Mouse (Mus musculus) limb, embryonic 10.5 days (tissue): Measurements from ENCODE around the gene Mefv. TPM values are rescaled to one million over a fixed set of nuclear protein-coding genes. Genes with fewer than 3 reads are reported as not detected.

Experiments
- DNase-seq: peaks from one replicate; pipeline ENCODE4 v3.0.0-alpha.2; 2017; ENCODE audit warnings: low spot score
- H3K27ac ChIP-seq: fragments of 300-500 bp; sonication (generic); 2 replicates; pipeline ENCODE4 v1.5.1; 2016; ENCODE audit warnings: mild to moderate bottlenecking
- H3K27me3 ChIP-seq: fragments of 300-500 bp; sonication (generic); 2 replicates; pipeline ENCODE4 v1.6.1; 2016; ENCODE audit warnings: low read depth, mild to moderate bottlenecking; ENCODE audit not compliant: poor library complexity, severe bottlenecking
- H3K36me3 ChIP-seq: fragments of 300-500 bp; sonication (generic); 2 replicates; pipeline ENCODE4 v1.6.1; 2016; ENCODE audit warnings: mild to moderate bottlenecking, moderate library complexity
- H3K4me1 ChIP-seq: fragments of 300-500 bp; sonication (generic); 2 replicates; pipeline ENCODE4 v1.6.1; 2016
- H3K4me3 ChIP-seq: fragments of 300-500 bp; sonication (generic); 2 replicates; pipeline ENCODE4 v1.5.1; 2016; ENCODE audit warnings: mild to moderate bottlenecking, moderate library complexity
- H3K9me3 ChIP-seq: fragments of 300-500 bp; sonication (generic); replicated peaks from 2 replicates; pipeline ENCODE4 v1.6.1; 2016; ENCODE audit warnings: mild to moderate bottlenecking
- WGBS: fragments of 180-500 bp; shearing (Covaris S2); methylation state at CpG from one replicate; pipeline ENCODE4 v1.1.7; 2016; 5-methylcytosine and 5-hydroxymethylcytosine counted together
- polyA plus RNA-seq: library from polyadenylated mRNA; unstranded; fragments of >200 nt; fragmentation: Nextera tagmentation; extraction: Ambion mirVana; gene quantifications from 2 replicates; pipeline ENCODE4 v1.2.1, GENCODE M21; 2016

Gene Mefv
- polyA plus RNA-seq: not detected in 2 replicates

DNA sequence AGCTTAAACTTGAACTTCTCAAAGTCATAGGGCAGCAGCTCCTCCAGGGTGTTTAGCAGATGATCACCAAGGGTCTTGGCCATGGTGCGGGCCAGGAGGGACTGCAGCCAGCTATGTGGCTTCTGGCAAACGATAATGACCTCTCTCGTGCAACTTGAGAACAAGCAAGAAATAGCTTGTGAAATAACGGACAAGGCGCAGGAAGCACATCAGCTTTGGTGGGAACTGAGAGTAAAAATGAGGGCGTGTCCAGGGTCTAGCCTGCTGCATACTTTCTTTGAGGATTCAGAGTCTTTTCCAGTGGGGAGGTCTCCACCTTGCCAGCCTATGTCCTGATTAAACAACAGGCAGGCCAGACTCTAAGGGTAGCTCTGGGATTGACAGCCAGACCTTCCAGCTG is at the start of gene Mefv:
Gene Mefv, minus strand, starts transcription at position 118 of the 400 bp plus-strand sequence.
- Histone ChIP-seq H3K27me3 (no peaks in the 10 kb centered on the region), H3K4me3 (no peak within 1 kb of the TSS), H3K36me3 (no peaks in the 10 kb centered on the region), H3K4me1 (no peaks in the 10 kb centered on the region), H3K27ac (no peak within 1 kb of the TSS), H3K9me3 (0 out of 2 replicates have a peak, but pooled peaks cover 3% of the 10 kb centered on the region)
- no peak for DNase-seq
- 89% methylated on average over 6 of the region's 6 CpGs for WGBS

DNA sequence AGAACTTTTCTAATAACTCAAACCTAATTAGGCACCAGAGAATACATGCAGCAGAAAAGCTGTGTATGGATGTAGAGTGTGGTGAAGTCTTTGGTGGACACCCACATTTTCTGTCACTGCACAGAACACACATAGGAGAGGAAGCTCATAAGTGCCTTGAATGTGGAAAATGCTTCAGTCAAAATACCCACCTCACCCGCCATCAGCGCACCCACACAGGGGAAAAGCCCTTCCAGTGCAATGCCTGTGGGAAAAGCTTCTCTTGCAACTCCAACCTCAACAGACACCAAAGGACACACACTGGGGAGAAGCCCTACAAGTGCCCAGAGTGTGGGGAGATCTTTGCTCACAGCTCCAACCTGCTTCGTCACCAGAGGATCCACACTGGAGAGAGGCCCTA is 31.1 kb upstream of the Mefv start:
- Histone ChIP-seq H3K4me1 (peaks cover 15% of the 10 kb centered on the region), H3K4me3 (no peak overlapping the region), H3K27ac (no peak overlapping the region), H3K36me3 (peaks cover 73% of the 10 kb centered on the region), H3K9me3 (peaks cover 7% of the 10 kb centered on the region), H3K27me3 (no peaks in the 10 kb centered on the region)
- no peak for DNase-seq
- WGBS: 94% methylated on average over 3 of the region's 3 CpGs

- DNase-seq: no peak
These were observed 27.8 kb upstream of the Mefv start for GRCm38 (mm10) chr16:3745656-3746055.

GRCm38 (mm10) chr16:3744186-3744700 is 26.3 kb upstream of the Mefv start:
- Histone ChIP-seq H3K27me3 (no peaks in the 10 kb centered on the region), H3K9me3 (peaks cover 4% of the 10 kb centered on the region), H3K4me1 (peaks cover 19% of the 10 kb centered on the region), H3K4me3 (peak overlapping the region; percentile 83), H3K36me3 (peaks cover 36% of the 10 kb centered on the region), H3K27ac (peak overlapping the region; percentile 90)
- under 1% methylated on average over 32 of the region's 32 CpGs for WGBS
- DNase-seq: no peak

More at GRCm38 (mm10) chr16:3745656-3746055, 27.8 kb upstream of the Mefv start:
- Histone ChIP-seq H3K9me3 (peaks cover 7% of the 10 kb centered on the region), H3K27ac (no peak overlapping the region), H3K36me3 (peaks cover 50% of the 10 kb centered on the region), H3K27me3 (no peaks in the 10 kb centered on the region), H3K4me3 (peak overlapping the region; percentile 83), H3K4me1 (peaks cover 19% of the 10 kb centered on the region)
- 83% methylated on average over 4 of the region's 4 CpGs for WGBS

DNA sequence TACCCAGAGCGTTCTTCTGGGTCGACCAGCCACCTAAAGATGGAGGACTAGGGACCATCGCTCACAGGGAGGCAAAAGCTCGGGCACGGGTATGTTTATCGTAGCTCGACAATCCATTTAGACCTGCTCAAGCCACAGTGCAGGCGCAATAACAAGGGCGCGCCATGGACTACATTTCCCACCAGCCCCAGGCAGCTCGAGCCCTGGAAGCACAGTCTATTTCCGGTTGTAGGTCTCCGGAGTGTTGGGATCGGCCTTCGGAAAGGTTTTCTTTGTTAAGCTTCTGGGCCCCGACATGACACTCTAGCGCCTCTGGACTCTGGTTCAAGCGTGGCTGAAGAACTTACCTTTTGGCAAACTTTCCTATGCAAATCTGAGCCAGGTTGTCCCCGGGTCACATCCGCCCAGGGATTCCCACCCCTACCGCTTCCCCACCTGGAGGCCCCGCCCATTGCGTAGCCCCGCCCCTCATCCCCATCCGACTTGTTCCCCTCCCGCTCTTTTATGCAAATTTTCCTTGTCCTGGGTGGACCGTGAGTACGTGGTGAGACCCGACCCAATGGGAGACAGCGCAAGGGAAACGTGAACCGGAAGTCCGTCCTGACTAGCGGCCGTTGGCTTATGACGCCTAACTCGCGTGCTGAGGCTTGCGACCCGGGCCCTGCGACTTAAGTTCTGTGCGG is 25.7 kb upstream of the Mefv start, which contains the start of gene Zfp263:
Gene Zfp263, plus strand, starts transcription at position 591 of the 683 bp plus-strand sequence.
- peaks cover 19% of the 10 kb centered on the region for H3K4me1 ChIP-seq
- no peaks in the 10 kb centered on the region for H3K27me3 ChIP-seq
- peaks cover 30% of the 10 kb centered on the region for H3K36me3 ChIP-seq
- peak within 1 kb of the TSS; percentile 90 for H3K27ac ChIP-seq
- peak; percentile 95 for DNase-seq
- no peaks in the 10 kb centered on the region; the same call in 1 of the 2 replicates for H3K9me3 ChIP-seq
- WGBS: under 1% methylated on average over 42 of the region's 42 CpGs
- peak within 1 kb of the TSS; percentile 83 for H3K4me3 ChIP-seq

GRCm38 (mm10) chr16:3742466-3742865 is 24.6 kb upstream of the Mefv start:
- peaks cover 19% of the 10 kb centered on the region for H3K4me1 ChIP-seq
- no peaks in the 10 kb centered on the region for H3K9me3 ChIP-seq
- DNase-seq: no peak
- no peaks in the 10 kb centered on the region for H3K27me3 ChIP-seq
- 98% methylated on average over 6 of the region's 6 CpGs for WGBS
- peaks cover 20% of the 10 kb centered on the region for H3K36me3 ChIP-seq
- H3K27ac ChIP-seq: no peak overlapping the region
- H3K4me3 ChIP-seq: no peak overlapping the region; the same call in 1 of the 2 replicates

GRCm38 (mm10) chr16:3733198-3733732 is 15.4 kb upstream of the Mefv start:
- WGBS: 74% methylated on average over 1 of the region's 1 CpGs
- DNase-seq: no peak
- no peaks in the 10 kb centered on the region for H3K36me3 ChIP-seq
- H3K4me1 ChIP-seq: no peaks in the 10 kb centered on the region
- H3K27ac ChIP-seq: no peak overlapping the region
- H3K4me3 ChIP-seq: no peak overlapping the region
- H3K27me3 ChIP-seq: no peaks in the 10 kb centered on the region
- no peaks in the 10 kb centered on the region for H3K9me3 ChIP-seq

- no peaks in the 10 kb centered on the region for H3K9me3 ChIP-seq
- no peaks in the 10 kb centered on the region for H3K4me1 ChIP-seq
- no peaks in the 10 kb centered on the region for H3K27me3 ChIP-seq
- no peak overlapping the region for H3K4me3 ChIP-seq
- H3K36me3 ChIP-seq: no peaks in the 10 kb centered on the region
- no peak overlapping the region for H3K27ac ChIP-seq
- no peak for DNase-seq
- WGBS: 91% methylated on average over 4 of the region's 4 CpGs
These were observed 14.7 kb upstream of the Mefv start for GRCm38 (mm10) chr16:3732612-3733011.

- no peak overlapping the region for H3K27ac ChIP-seq
- H3K27me3 ChIP-seq: no peaks in the 10 kb centered on the region
- no peaks in the 10 kb centered on the region for H3K36me3 ChIP-seq
- DNase-seq: no peak
- no peaks in the 10 kb centered on the region for H3K9me3 ChIP-seq
- no peaks in the 10 kb centered on the region for H3K4me1 ChIP-seq
- WGBS: 89% methylated on average over 6 of the region's 6 CpGs
- no peak overlapping the region for H3K4me3 ChIP-seq
These were observed 10.3 kb upstream of the Mefv start for GRCm38 (mm10) chr16:3727980-3728720.

DNA sequence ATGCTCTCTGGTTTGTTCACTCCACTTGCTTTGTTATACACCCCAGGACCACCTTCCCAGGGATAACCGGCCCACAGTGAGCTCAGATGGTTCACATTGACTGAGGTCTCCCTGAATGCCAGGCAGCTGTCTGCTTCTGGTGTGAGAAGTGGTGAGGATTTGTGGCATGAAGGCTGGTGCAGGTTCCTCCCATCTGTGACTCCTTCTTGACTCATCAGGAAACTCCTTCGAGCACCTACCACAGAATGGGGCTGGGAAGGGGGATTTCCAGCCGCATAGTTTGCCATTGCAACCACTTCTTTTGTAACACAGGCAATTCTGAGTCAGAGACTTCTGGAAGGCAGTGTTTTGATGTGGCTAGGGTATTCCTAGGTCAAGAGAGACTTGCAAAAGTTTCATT is 5.3 kb upstream of the Mefv start:
- WGBS: 86% methylated on average over 3 of the region's 3 CpGs
- Histone ChIP-seq H3K9me3 (no peaks in the 10 kb centered on the region), H3K4me1 (no peaks in the 10 kb centered on the region), H3K4me3 (no peak overlapping the region), H3K36me3 (no peaks in the 10 kb centered on the region), H3K27ac (no peak overlapping the region), H3K27me3 (no peaks in the 10 kb centered on the region)
- DNase-seq: no peak

GRCm38 (mm10) chr16:3714731-3715130 is 3.2 kb downstream of the Mefv start:
- H3K9me3 ChIP-seq: 0 out of 2 replicates have a peak, but pooled peaks cover 3% of the 10 kb centered on the region
- H3K4me1 ChIP-seq: no peaks in the 10 kb centered on the region
- H3K4me3 ChIP-seq: no peak overlapping the region
- H3K27me3 ChIP-seq: no peaks in the 10 kb centered on the region
- no peak for DNase-seq
- H3K36me3 ChIP-seq: no peaks in the 10 kb centered on the region
- no peak overlapping the region for H3K27ac ChIP-seq
- WGBS: 90% methylated on average over 2 of the region's 2 CpGs

- no peak for DNase-seq
- Histone ChIP-seq H3K27ac (no peak overlapping the region), H3K27me3 (no peaks in the 10 kb centered on the region), H3K4me3 (no peak overlapping the region), H3K9me3 (no peaks in the 10 kb centered on the region), H3K36me3 (no peaks in the 10 kb centered on the region), H3K4me1 (no peaks in the 10 kb centered on the region)
- WGBS: 88% methylated on average over 6 of the region's 6 CpGs
These were observed 11.2 kb downstream of the Mefv start for GRCm38 (mm10) chr16:3706680-3707079.

GRCm38 (mm10) chr16:3700893-3701292 is 17.0 kb downstream of the Mefv start:
- Histone ChIP-seq H3K4me3 (no peak overlapping the region), H3K4me1 (no peaks in the 10 kb centered on the region), H3K36me3 (no peaks in the 10 kb centered on the region), H3K27ac (no peak overlapping the region), H3K27me3 (no peaks in the 10 kb centered on the region), H3K9me3 (no peaks in the 10 kb centered on the region)
- no peak for DNase-seq
- 70% methylated on average over 1 of the region's 1 CpGs for WGBS
